Mouse (Mus musculus): ENCODE measurements at regions not wholly inside any gene's neighbourhood (a gene's known extent, or its start where the extent isn't known, plus 50 kb on each side); places are given as distances from the start of the nearest gene placed in this dataset.

DNA sequence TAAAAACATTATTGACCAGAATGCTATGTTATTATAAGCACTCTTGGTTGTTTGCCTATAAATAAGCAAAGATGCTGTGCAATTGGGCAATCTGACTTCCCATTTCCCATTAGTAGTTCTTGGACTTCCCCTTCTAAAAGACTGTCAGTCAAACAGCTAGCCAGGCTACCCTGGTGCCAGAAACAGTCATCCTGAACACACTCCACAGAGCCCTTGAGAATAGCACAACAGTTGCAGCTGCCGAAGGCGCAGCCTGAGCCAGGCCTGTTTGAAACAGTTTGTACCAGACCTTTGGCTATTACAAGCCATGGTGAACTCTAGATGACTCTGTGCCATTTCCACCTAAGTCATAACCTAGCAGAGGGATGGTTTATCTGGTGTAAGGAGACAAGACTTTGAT is 455.3 kb downstream of the Tns3 start:
- Histone ChIP-seq H3K4me1 (ENCODE audit: control insufficient read depth, insufficient read depth, low read length) (no peaks in the 10 kb centered on the region), H3K4me3 (ENCODE audit: insufficient read depth, low read length) (no peak overlapping the region), H3K27ac (ENCODE audit: insufficient read depth, low read length) (no peak overlapping the region)
- TF ChIP-seq POLR2A (IDR thresholded peaks at IDR 0.05; ENCODE audit: low read depth, low read length) (no peak), CTCF (IDR thresholded peaks at IDR 0.05; ENCODE audit: borderline replicate concordance, insufficient read depth, low read length) (no peak)

GRCm38 (mm10) chr11:8199293-8199692 is 465.0 kb downstream of the Tns3 start:
- no peaks in the 10 kb centered on the region for H3K4me1 ChIP-seq (ENCODE audit: control insufficient read depth, insufficient read depth, low read length)
- no peak overlapping the region for H3K4me3 ChIP-seq (ENCODE audit: insufficient read depth, low read length)
- no peak overlapping the region for H3K27ac ChIP-seq (ENCODE audit: insufficient read depth, low read length)
- TF ChIP-seq CTCF (IDR thresholded peaks at IDR 0.05; ENCODE audit: borderline replicate concordance, insufficient read depth, low read length) (no peak), POLR2A (IDR thresholded peaks at IDR 0.05; ENCODE audit: low read depth, low read length) (no peak)

All from embryonic fibroblast, embryonic 13.5 days (primary cell).